Mouse (Mus musculus) forebrain, embryonic 14.5 days (tissue): Measurements from ENCODE around the gene Blnk. TPM values are rescaled to one million over a fixed set of nuclear protein-coding genes. Genes with fewer than 3 reads are reported as not detected.

ENCODE experiments used
- ATAC-seq: fragments of 200-750 bp; cut with Nextera tagmentation; 2 replicates; pipeline ENCODE4 v1.8.0; 2017; ENCODE audit warnings: mild to moderate bottlenecking, moderate library complexity
- DNase-seq: peaks from one replicate; pipeline ENCODE4 v3.0.0-alpha.2; 2015; ENCODE audit warnings: low spot score
- H3K27ac ChIP-seq: fragments of 300-500 bp; sonication (generic); 2 replicates; pipeline ENCODE4 v1.5.1; 2014; ENCODE audit warnings: low read depth, mild to moderate bottlenecking, control low read depth, low read length, moderate library complexity
- H3K27me3 ChIP-seq: fragments of 300-500 bp; sonication (generic); replicated peaks from 2 replicates; pipeline ENCODE4 v1.6.1; 2014; ENCODE audit warnings: low read length, control low read depth, mixed read lengths; ENCODE audit not compliant: control insufficient read depth, insufficient read depth
- H3K36me3 ChIP-seq: fragments of 300-500 bp; sonication (generic); 2 replicates; pipeline ENCODE4 v1.6.1; 2014; ENCODE audit warnings: low read length, control low read depth; ENCODE audit not compliant: control insufficient read depth, insufficient read depth
- H3K4me1 ChIP-seq: fragments of 300-500 bp; sonication (generic); 2 replicates; pipeline ENCODE4 v1.6.1; 2014; ENCODE audit warnings: antibody characterized with exemption, low read length, control low read depth; ENCODE audit not compliant: control insufficient read depth, insufficient read depth
- H3K4me2 ChIP-seq: fragments of 300-500 bp; sonication (generic); 2 replicates; pipeline ENCODE4 v1.6.1; 2014; ENCODE audit warnings: mild to moderate bottlenecking, control low read depth, low read length
- H3K4me3 ChIP-seq: fragments of 300-500 bp; sonication (generic); 2 replicates; pipeline ENCODE4 v1.5.1; 2014; ENCODE audit warnings: low read depth, low read length, control low read depth
- H3K9ac ChIP-seq: fragments of 300-500 bp; sonication (generic); 2 replicates; pipeline ENCODE4 v1.6.1; 2014; ENCODE audit warnings: mild to moderate bottlenecking, low read length, control low read depth, moderate library complexity
- H3K9me3 ChIP-seq: fragments of 300-500 bp; sonication (generic); replicated peaks from 2 replicates; pipeline ENCODE4 v1.6.1; 2016; ENCODE audit warnings: low read length, control low read depth, mixed read lengths; ENCODE audit not compliant: control insufficient read depth
- WGBS: fragments of 180-500 bp; shearing (Covaris S2); extraction: QIAGEN DNeasy Blood & Tissue Kit; methylation state at CpG from one replicate; pipeline ENCODE4 v1.1.7; 2014; 5-methylcytosine and 5-hydroxymethylcytosine counted together
- polyA plus RNA-seq: library from polyadenylated mRNA; unstranded; fragments of >200 nt; fragmentation: Nextera tagmentation; extraction: Ambion mirVana; gene quantifications from 2 replicates; pipeline ENCODE4 v1.2.1, GENCODE M21; 2014

Blnk gene
- polyA plus RNA-seq, 1 experiment from 2014 or later = 0.52 TPM

DNA sequence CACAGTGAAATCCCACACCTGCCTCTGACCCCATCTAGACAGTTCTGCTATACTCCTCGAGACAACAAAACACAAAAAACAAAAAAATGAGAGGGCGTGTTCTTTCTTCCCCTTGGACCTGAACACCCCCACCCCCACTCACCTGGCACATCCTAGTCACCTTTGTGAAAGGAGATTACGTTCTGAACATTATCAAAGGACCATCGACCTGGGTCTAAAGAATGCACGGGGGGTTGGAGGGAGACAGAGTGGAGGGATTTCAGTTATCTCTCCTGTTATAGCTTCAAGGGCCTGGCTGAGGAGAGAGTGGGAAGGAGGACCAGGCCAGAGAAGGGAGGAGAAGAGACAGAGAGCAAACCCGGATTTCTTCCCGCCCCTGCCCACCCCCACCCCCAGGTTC lies 576 bp upstream of the Blnk start:
- H3K4me2 ChIP-seq = no peak overlapping the region
- no peaks in the 10 kb centered on the region for H3K27me3 ChIP-seq
- no peak for ATAC-seq
- 76% methylated on average over 7 of the region's 7 CpGs for WGBS
- H3K27ac ChIP-seq = no peak overlapping the region
- H3K9me3 ChIP-seq = no peaks in the 10 kb centered on the region
- no peak overlapping the region for H3K9ac ChIP-seq
- H3K4me1 ChIP-seq = no peaks in the 10 kb centered on the region
- H3K4me3 ChIP-seq = no peak overlapping the region
- DNase-seq = no peak
- no peaks in the 10 kb centered on the region for H3K36me3 ChIP-seq

DNA sequence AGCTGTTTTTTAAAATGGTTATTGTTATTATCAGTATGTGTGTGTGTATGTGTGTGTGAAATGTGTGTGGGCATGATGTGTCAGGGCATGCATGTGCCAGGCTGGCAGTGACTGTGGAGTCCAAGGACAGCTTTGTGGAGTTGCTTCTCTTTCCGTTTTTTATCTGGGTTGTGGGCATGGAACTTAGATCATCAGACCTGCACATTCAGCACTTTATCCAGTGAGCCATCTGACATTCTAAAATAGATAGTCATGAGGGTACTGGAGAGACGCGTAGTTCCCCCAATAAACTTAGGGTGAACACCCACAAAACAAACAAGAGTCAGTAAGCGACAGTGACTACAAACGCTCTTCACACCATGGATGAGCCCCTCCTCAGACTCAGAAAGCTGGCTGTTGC lies 979 bp downstream of the Blnk start:
- no peak overlapping the region for H3K9ac ChIP-seq
- 94% methylated on average over 5 of the region's 5 CpGs for WGBS
- no peaks in the 10 kb centered on the region for H3K9me3 ChIP-seq
- no peak overlapping the region for H3K4me3 ChIP-seq
- H3K36me3 ChIP-seq = no peaks in the 10 kb centered on the region
- no peaks in the 10 kb centered on the region for H3K4me1 ChIP-seq
- H3K4me2 ChIP-seq = no peak overlapping the region
- no peak for ATAC-seq
- no peaks in the 10 kb centered on the region for H3K27me3 ChIP-seq
- no peak for DNase-seq
- no peak overlapping the region for H3K27ac ChIP-seq

DNA sequence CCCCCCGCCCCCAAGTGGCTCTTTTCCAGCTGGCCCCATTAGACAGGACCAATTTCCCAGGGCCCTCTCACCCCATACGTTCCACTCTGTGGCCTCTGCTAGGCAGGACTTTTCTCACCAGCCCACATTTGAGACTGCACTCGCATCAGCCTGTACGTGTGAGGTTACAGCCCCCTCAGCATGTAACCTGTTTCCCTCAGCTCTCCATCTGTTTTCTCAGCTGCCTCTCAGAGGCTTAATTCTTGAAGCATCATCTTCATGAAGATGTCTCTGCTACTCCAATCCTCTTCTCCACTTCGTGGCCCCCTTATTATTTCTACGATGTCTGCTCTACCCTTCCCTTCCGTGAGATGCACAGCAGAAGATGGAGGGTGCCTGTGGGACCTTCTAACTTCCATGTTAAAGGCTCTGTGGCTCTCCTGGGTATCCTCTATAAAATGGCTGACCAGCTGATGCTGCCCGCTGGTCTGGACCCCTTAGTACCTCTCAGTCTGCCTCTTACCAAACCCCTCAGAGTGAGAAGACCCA lies 1.8 kb downstream of the Blnk start:
- no peaks in the 10 kb centered on the region for H3K4me1 ChIP-seq
- no peak overlapping the region for H3K4me2 ChIP-seq
- no peaks in the 10 kb centered on the region for H3K9me3 ChIP-seq
- DNase-seq = no peak
- no peaks in the 10 kb centered on the region for H3K27me3 ChIP-seq
- no peak overlapping the region for H3K9ac ChIP-seq
- WGBS = 72% methylated on average over 8 of the region's 8 CpGs
- no peak overlapping the region for H3K27ac ChIP-seq
- no peak for ATAC-seq
- H3K36me3 ChIP-seq = no peaks in the 10 kb centered on the region
- no peak overlapping the region for H3K4me3 ChIP-seq

DNA sequence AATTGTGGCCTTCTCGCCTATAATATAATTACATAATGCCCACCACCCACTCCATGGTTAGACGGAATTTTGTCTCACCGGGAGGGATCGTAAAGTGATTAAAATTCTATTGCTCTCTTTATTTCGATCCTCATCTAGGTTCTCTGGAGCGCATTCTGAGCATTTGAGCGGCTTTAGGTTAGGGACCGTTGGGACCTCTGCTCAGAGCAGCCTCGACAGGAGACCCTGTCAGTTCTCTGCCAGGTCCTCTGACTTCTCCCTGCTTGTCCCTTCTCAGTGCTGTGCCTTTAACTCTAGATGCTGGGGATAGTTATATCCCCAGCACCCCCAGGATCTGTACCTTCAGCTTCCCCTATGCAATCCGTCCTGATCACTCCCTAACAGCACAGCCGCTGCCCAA lies 2.2 kb downstream of the Blnk start:
- ATAC-seq (no peak), DNase-seq (no peak)
- Histone ChIP-seq H3K27me3 (no peaks in the 10 kb centered on the region), H3K9me3 (no peaks in the 10 kb centered on the region), H3K4me3 (no peak overlapping the region), H3K9ac (no peak overlapping the region), H3K36me3 (no peaks in the 10 kb centered on the region), H3K27ac (no peak overlapping the region), H3K4me2 (no peak overlapping the region), H3K4me1 (no peaks in the 10 kb centered on the region)
- 71% methylated on average over 11 of the region's 11 CpGs for WGBS

DNA sequence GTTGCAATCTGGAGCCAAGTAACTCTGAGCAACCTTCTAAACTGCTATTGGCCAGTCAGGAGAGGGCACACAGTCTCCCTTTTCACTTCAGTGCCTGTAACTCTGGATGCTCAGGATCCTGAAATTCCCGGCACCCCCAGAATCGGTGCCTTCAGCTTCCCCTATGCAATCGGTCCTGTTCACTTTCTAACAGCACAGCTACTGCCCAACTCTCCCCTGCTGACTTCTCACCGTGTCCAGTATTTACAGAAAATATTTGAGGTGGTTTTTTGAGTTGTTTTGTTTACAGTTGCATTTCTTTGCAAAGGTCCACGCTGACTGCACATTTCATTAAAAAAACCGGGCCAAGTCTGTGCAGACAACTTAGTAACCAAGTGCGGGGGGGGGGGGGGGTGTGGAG lies 2.7 kb downstream of the Blnk start:
- Histone ChIP-seq H3K9ac (no peak overlapping the region), H3K4me3 (no peak overlapping the region), H3K9me3 (no peaks in the 10 kb centered on the region), H3K4me2 (no peak overlapping the region), H3K27ac (no peak overlapping the region), H3K4me1 (no peaks in the 10 kb centered on the region), H3K36me3 (no peaks in the 10 kb centered on the region), H3K27me3 (no peaks in the 10 kb centered on the region)
- ATAC-seq (no peak), DNase-seq (no peak)
- WGBS = 77% methylated on average over 6 of the region's 7 CpGs

DNA sequence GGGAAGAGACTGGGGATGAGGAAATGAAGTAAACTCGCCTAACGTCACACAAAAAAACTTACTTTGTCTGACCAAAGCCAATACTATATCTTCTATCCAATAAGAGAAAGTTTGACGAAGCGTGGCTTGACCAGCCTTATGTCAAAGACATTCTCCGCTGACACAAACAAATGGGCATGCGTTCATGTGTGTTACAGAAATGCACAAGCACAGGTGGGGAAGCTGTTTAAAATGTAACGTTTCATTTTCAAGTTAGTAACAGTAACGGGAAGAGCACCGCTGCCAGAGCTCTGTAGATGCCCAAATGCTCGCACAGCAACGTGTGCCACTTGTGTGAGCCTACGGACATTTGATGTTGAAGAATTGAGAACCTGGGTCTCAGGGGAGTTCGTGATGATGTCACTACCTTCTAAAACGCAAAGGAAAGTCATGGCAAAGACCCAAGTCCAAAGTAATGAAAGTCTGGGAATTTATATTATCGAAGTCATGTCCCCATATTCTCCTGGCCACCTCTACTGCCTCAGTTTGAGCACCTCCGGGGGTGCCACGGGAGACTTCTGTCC lies 3.5 kb downstream of the Blnk start:
- Histone ChIP-seq H3K36me3 (no peaks in the 10 kb centered on the region), H3K4me2 (no peak overlapping the region), H3K4me1 (no peaks in the 10 kb centered on the region), H3K9ac (no peak overlapping the region), H3K4me3 (no peak overlapping the region), H3K27ac (no peak overlapping the region), H3K27me3 (no peaks in the 10 kb centered on the region), H3K9me3 (no peaks in the 10 kb centered on the region)
- 90% methylated on average over 17 of the region's 17 CpGs for WGBS
- DNase-seq (no peak), ATAC-seq (no peak)

DNA sequence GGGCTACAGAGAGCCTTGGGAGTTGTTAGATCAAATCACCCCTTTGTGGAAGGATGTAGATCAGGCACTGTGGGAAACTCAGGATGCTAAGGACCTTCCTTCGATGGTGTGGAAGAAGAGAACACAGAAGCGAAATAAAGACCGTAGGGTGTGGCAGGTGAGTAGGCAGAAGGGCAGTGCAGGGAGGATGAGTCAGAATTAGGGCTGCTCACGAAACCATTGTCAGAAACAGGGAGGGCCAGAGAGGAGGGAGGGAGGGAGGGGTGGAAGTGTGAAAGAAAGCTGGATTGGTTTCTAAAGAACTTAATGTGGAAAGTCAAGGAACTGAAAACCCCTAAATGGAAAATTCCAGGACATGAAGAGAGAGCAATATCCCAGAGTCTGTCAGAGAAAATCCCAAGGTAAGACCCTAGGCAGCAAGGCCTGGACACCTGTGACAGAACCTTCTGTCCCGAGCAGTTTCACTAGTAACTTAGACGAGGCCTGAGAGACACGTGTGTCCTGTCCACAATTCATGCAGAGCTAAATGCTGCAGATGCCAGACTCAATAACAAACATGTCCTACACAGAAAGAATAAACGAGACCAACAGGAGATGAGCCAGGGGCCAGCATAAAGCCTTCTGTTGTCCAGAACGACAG lies 4.3 kb downstream of the Blnk start:
- Histone ChIP-seq H3K27ac (no peak overlapping the region), H3K9me3 (no peaks in the 10 kb centered on the region), H3K4me1 (no peaks in the 10 kb centered on the region), H3K27me3 (no peaks in the 10 kb centered on the region), H3K36me3 (no peaks in the 10 kb centered on the region), H3K9ac (no peak overlapping the region), H3K4me3 (no peak overlapping the region), H3K4me2 (no peak overlapping the region)
- DNase-seq (no peak), ATAC-seq (no peak)
- 81% methylated on average over 9 of the region's 9 CpGs for WGBS

DNA sequence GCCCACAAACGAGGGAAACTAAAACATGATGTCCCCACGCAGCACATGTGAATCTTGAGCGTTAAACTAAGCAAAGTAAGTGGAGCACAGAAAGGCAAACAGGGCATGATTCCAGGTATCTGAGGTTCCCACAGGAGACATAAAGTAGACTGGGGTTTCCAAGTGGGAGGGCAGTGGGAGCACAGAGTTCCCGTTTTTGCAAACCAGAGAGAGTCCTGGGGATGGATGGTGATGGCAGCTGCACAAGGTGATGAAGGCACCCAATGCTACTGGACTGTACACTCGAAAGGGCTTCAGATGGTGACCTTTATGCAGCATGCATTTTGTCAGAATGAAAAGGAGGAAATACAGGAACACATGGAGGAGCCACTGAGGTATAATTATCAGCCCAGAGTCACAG lies 5.5 kb downstream of the Blnk start:
- DNase-seq = no peak
- Histone ChIP-seq H3K9me3 (no peaks in the 10 kb centered on the region), H3K36me3 (no peaks in the 10 kb centered on the region), H3K4me2 (no peak overlapping the region), H3K4me3 (no peak overlapping the region), H3K27me3 (no peaks in the 10 kb centered on the region), H3K4me1 (no peaks in the 10 kb centered on the region), H3K9ac (no peak overlapping the region), H3K27ac (no peak overlapping the region)
- 91% methylated on average over 5 of the region's 5 CpGs for WGBS
- ATAC-seq = no peak

DNA sequence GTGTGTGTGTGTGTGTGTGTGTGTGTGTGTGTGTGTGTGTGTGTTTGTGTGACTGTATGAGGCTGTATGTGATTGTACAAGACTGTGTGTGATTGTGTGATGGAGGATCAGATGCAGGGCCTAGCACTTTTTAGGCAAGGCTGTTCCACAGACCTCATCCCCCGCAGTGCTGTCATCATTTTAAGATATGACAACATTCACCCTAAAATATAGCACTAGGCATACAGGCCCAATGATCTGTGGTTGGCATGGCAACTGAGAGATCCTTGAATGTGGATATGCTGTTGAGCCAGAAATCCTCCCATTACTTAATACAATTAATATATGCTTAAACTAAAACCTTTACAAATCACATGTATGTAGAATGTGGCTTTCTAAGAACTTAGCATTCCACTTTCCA lies 9.8 kb downstream of the Blnk start:
- H3K4me1 ChIP-seq = no peaks in the 10 kb centered on the region
- ATAC-seq (no peak), DNase-seq (no peak)
- 93% methylated on average over 1 of the region's 1 CpGs for WGBS
- H3K36me3 ChIP-seq = no peaks in the 10 kb centered on the region
- H3K4me3 ChIP-seq = no peak overlapping the region
- no peaks in the 10 kb centered on the region for H3K9me3 ChIP-seq
- no peak overlapping the region for H3K27ac ChIP-seq
- no peaks in the 10 kb centered on the region for H3K27me3 ChIP-seq
- H3K9ac ChIP-seq = no peak overlapping the region
- no peak overlapping the region for H3K4me2 ChIP-seq
